Mouse (Mus musculus) embryonic facial prominence, embryonic 14.5 days (tissue): ENCODE results near the gene Eef2k. TPM values are rescaled to one million over a fixed set of nuclear protein-coding genes. Genes with fewer than 3 reads are reported as not detected.
"Not testable (repeated sequence)": the region's sequence is repeated elsewhere in the genome, so short reads cannot be mapped to it uniquely, and the experiment has no call there.

ENCODE experiments used
- ATAC-seq: fragments of 200-750 bp; cut with Nextera tagmentation; 2 replicates; pipeline ENCODE4 v1.8.0; 2017; ENCODE audit warnings: low read depth, moderate number of reproducible peaks, moderate TSS enrichment
- DNase-seq: peaks from one replicate; pipeline ENCODE4 v3.0.0-alpha.2; 2015; ENCODE audit warnings: low spot score
- H3K27ac ChIP-seq: fragments of 300-500 bp; sonication (generic); replicated peaks from 2 replicates; pipeline ENCODE4 v1.5.1; 2014; ENCODE audit warnings: low read depth, mild to moderate bottlenecking, low read length, moderate library complexity
- H3K27me3 ChIP-seq: fragments of 300-500 bp; sonication (generic); replicated peaks from 2 replicates; pipeline ENCODE4 v1.6.1; 2014; ENCODE audit warnings: low read length; ENCODE audit not compliant: control insufficient read depth, insufficient read depth
- H3K36me3 ChIP-seq: fragments of 300-500 bp; sonication (generic); 2 replicates; pipeline ENCODE4 v1.6.1; 2014; ENCODE audit warnings: low read length, mixed read lengths; ENCODE audit not compliant: control insufficient read depth, insufficient read depth
- H3K4me1 ChIP-seq: fragments of 300-500 bp; sonication (generic); 2 replicates; pipeline ENCODE4 v1.6.1; 2014; ENCODE audit warnings: antibody characterized with exemption, low read length; ENCODE audit not compliant: control insufficient read depth, insufficient read depth
- H3K4me2 ChIP-seq: fragments of 300-500 bp; sonication (generic); 2 replicates; pipeline ENCODE4 v1.6.1; 2014; ENCODE audit warnings: low read depth, mild to moderate bottlenecking, low read length, moderate library complexity, mixed read lengths
- H3K4me3 ChIP-seq: fragments of 300-500 bp; sonication (generic); 2 replicates; pipeline ENCODE4 v1.5.1; 2014; ENCODE audit warnings: low read depth, mild to moderate bottlenecking, low read length
- H3K9ac ChIP-seq: fragments of 300-500 bp; sonication (generic); 2 replicates; pipeline ENCODE4 v1.6.1; 2014; ENCODE audit warnings: low read depth, mild to moderate bottlenecking, low read length, moderate library complexity, mixed read lengths
- H3K9me3 ChIP-seq: fragments of 300-500 bp; sonication (generic); 2 replicates; pipeline ENCODE4 v1.6.1; 2016; ENCODE audit warnings: low read length; ENCODE audit not compliant: control insufficient read depth
- WGBS: fragments of 180-500 bp; shearing (Covaris S2); extraction: QIAGEN DNeasy Blood & Tissue Kit; methylation state at CpG from one replicate; pipeline ENCODE4 v1.1.7; 2014; 5-methylcytosine and 5-hydroxymethylcytosine counted together
- polyA plus RNA-seq: library from polyadenylated mRNA; unstranded; fragments of >200 nt; fragmentation: Nextera tagmentation; extraction: Ambion mirVana; gene quantifications from 2 replicates; pipeline ENCODE4 v1.2.1, GENCODE M21; 2014

The Eef2k gene
- polyA plus RNA-seq, 1 experiment from 2014 or later: 19.6 TPM

DNA sequence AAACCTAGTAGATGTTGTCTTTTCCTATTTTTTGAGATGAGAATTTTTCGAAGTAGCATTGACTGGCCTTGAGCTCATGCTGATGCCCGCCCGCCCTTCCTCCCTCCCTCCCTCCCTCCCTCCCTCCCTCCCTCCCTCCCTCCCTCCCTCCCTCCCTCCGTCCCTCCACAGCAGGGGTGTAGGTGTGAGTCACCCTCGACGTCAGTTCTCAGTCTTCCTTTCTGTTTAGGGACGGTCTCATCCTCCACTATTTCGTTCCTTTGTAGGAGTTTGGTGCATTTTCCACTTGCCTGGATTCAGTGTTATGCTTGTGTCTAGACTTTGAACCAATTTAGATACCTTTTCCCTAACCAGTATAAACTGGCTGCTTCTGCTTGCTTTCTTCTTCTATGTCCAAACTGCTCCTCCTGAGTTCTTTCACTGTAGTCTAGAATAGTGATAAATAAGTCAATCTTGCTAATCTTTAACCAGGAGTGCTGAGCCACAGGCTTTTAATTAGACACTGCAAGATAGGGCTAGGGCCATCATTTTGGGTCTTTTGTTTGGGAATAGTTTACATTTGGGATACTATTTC is 101.4 kb downstream of the Eef2k start:
- H3K27me3 ChIP-seq: no peaks in the 10 kb centered on the region
- no peak overlapping the region for H3K9ac ChIP-seq
- no peaks in the 10 kb centered on the region for H3K4me1 ChIP-seq
- no peak overlapping the region for H3K4me3 ChIP-seq
- H3K36me3 ChIP-seq: peaks cover 72% of the 10 kb centered on the region
- H3K9me3 ChIP-seq: no peaks in the 10 kb centered on the region
- ATAC-seq (no peak), DNase-seq (no peak)
- 76% methylated on average over 7 of the region's 8 CpGs for WGBS
- H3K4me2 ChIP-seq: no peak overlapping the region
- no peak overlapping the region for H3K27ac ChIP-seq

GRCm38 (mm10) chr7:120953591-120953990 is 111.0 kb downstream of the Eef2k start:
- H3K9me3 ChIP-seq, H3K27me3 ChIP-seq, H3K4me3 ChIP-seq, ATAC-seq, H3K27ac ChIP-seq, H3K4me2 ChIP-seq, H3K9ac ChIP-seq, DNase-seq, H3K4me1 ChIP-seq: not testable (repeated sequence)
- WGBS: 88% methylated on average over 7 of the region's 7 CpGs
- peaks cover 46% of the 10 kb centered on the region for H3K36me3 ChIP-seq

Other genes with a start within 250 kb of the Eef2k start
- gene Uqcrc2, start 207.7 kb upstream of the Eef2k start, polyA plus RNA-seq: 219 and 221 TPM in 2 replicates
- gene Pdzd9, start 172.5 kb upstream of the Eef2k start, polyA plus RNA-seq: 0.42 and 0.61 TPM in 2 replicates
- 14.2 and 15.6 TPM in 2 replicates for gene Mosmo, start 165.2 kb upstream of the Eef2k start, polyA plus RNA-seq
- 0.54 and 1.0 TPM in 2 replicates for gene Vwa3a, start 103.5 kb upstream of the Eef2k start, polyA plus RNA-seq
- gene Gm5737, start 30.5 kb upstream of the Eef2k start, polyA plus RNA-seq: not detected in 2 replicates
- gene Polr3e, start 74.9 kb downstream of the Eef2k start, polyA plus RNA-seq: 21.8 and 26.2 TPM in 2 replicates
- 17.5 and 21.0 TPM in 2 replicates for gene Cdr2, start 139.5 kb downstream of the Eef2k start, polyA plus RNA-seq
- 0.55 TPM in 1 of 2 replicates, not detected in the other for gene Mfsd13b, start 139.7 kb downstream of the Eef2k start, polyA plus RNA-seq
- gene Mettl9, start 191.6 kb downstream of the Eef2k start, polyA plus RNA-seq: 142 and 151 TPM in 2 replicates
- 2.2 and 2.6 TPM in 2 replicates for gene Igsf6, start 231.7 kb downstream of the Eef2k start, polyA plus RNA-seq
- gene Otoa, start 238.8 kb downstream of the Eef2k start, polyA plus RNA-seq: 0.85 and 1.1 TPM in 2 replicates